Mouse (Mus musculus) myocyte (in vitro differentiated cells): ENCODE data around the gene Samd7. TPM values are rescaled to one million over a fixed set of nuclear protein-coding genes. Genes with fewer than 3 reads are reported as not detected.

Experiments
- H3K27me3 ChIP-seq: one replicate; pipeline ENCODE4 v1.6.1; 2011; ENCODE audit not compliant: control insufficient read depth, insufficient read depth, insufficient read length
- H3K36me3 ChIP-seq: one replicate; pipeline ENCODE4 v1.6.1; 2011; ENCODE audit not compliant: control insufficient read depth, insufficient read depth
- H3K4me2 ChIP-seq: one replicate; pipeline ENCODE4 v1.6.1; 2011; ENCODE audit warnings: low read depth, control low read depth
- H3K4me3 ChIP-seq: one replicate; pipeline ENCODE4 v1.5.1; 2011; ENCODE audit warnings: mild to moderate bottlenecking, control low read depth, moderate library complexity
- H3K79me2 ChIP-seq: one replicate; pipeline ENCODE4 v1.6.1; 2011; ENCODE audit not compliant: control insufficient read depth, insufficient read depth
- H3ac ChIP-seq: one replicate; pipeline ENCODE4 v1.6.1; 2011; ENCODE audit not compliant: control insufficient read depth, insufficient read length
- CEBPB ChIP-seq: IDR thresholded peaks from 2 replicates; pipeline ENCODE4 v1.6.1; 2011; ENCODE audit warnings: mild to moderate bottlenecking, moderate library complexity; ENCODE audit not compliant: poor library complexity, insufficient read depth, severe bottlenecking
- E2F4 ChIP-seq: IDR thresholded peaks from one replicate; pipeline ENCODE4 v1.6.1; 2011; ENCODE audit warnings: mild to moderate bottlenecking, control low read depth, moderate library complexity; ENCODE audit not compliant: insufficient read depth
- MAX ChIP-seq: IDR thresholded peaks from one replicate; pipeline ENCODE4 v1.6.1; 2011; ENCODE audit warnings: low read depth, mild to moderate bottlenecking, control low read depth
- MYOD1 ChIP-seq, 3 experiments: IDR thresholded peaks; one replicate each; pipeline ENCODE4 v1.6.1; 2011; ENCODE audit warnings: control low read depth in 2 of 3, low read depth in 2 of 3, mild to moderate bottlenecking in 2 of 3, moderate library complexity in 1 of 3; ENCODE audit not compliant: insufficient read length in 2 of 3, control insufficient read depth in 1 of 3
- MYOG ChIP-seq, 3 experiments: IDR thresholded peaks; one replicate each; pipeline ENCODE4 v1.6.1; 2011; ENCODE audit warnings: control low read depth in 2 of 3, low read depth in 2 of 3, mild to moderate bottlenecking in 2 of 3; ENCODE audit not compliant: insufficient read length in 2 of 3, control insufficient read depth in 1 of 3, insufficient read depth in 1 of 3
- POLR2A ChIP-seq: IDR thresholded peaks from one replicate; pipeline ENCODE4 v1.6.1; 2011; ENCODE audit warnings: low read depth, mild to moderate bottlenecking, control low read depth, moderate library complexity; ENCODE audit not compliant: insufficient read length
- POLR2AphosphoS2 ChIP-seq: IDR thresholded peaks from one replicate; pipeline ENCODE4 v1.6.1; 2011; ENCODE audit warnings: low read depth, control low read depth; ENCODE audit not compliant: insufficient read length
- REST ChIP-seq: IDR thresholded peaks from one replicate; pipeline ENCODE4 v1.6.1; 2011; ENCODE audit warnings: mild to moderate bottlenecking, control low read depth, moderate library complexity; ENCODE audit not compliant: insufficient read depth, insufficient read length
- SRF ChIP-seq: IDR thresholded peaks from one replicate; pipeline ENCODE4 v1.6.1; 2011; ENCODE audit warnings: low read depth; ENCODE audit not compliant: control insufficient read depth, insufficient read length
- TCF12 ChIP-seq: IDR thresholded peaks from one replicate; pipeline ENCODE4 v1.6.1; 2011; ENCODE audit warnings: mild to moderate bottlenecking, control low read depth; ENCODE audit not compliant: poor library complexity, insufficient read depth, severe bottlenecking
- TCF3 ChIP-seq: IDR thresholded peaks from one replicate; pipeline ENCODE4 v1.6.1; 2011; ENCODE audit warnings: low read depth, control low read depth; ENCODE audit not compliant: insufficient read length
- USF1 ChIP-seq: IDR thresholded peaks from one replicate; pipeline ENCODE4 v1.6.1; 2011; ENCODE audit warnings: low read depth, mild to moderate bottlenecking, control low read depth, moderate library complexity
- polyA plus RNA-seq: library from polyadenylated mRNA; unstranded; fragments of >200 nt; fragmentation: generic; extraction: Trizol; gene quantifications from one replicate; pipeline ENCODE4 v1.2.1, GENCODE M21; 2012; ENCODE audit warnings: missing spikeins

Gene Samd7
- polyA plus RNA-seq, 1 experiment, result not detected

GRCm38 (mm10) chr3:30792737-30793402 is 46.8 kb downstream of the Samd7 start, which contains the start of gene Sec62:
TSS of gene Sec62 (plus strand) at chr3:30792875.
- Histone ChIP-seq H3K4me2 (peak within 1 kb of the TSS; percentile 88), H3K36me3 (no peaks in the 10 kb centered on the region), H3ac (peak within 1 kb of the TSS; percentile 86), H3K79me2 (peaks cover 44% of the 10 kb centered on the region), H3K4me3 (peak within 1 kb of the TSS; percentile 48), H3K27me3 (no peaks in the 10 kb centered on the region)
- peak; percentile 96 for TF ChIP-seq USF1
- peak in 1 of 3 experiments; percentile 21 for TF ChIP-seq MYOG (IDR thresholded peaks at IDR 0.05; ENCODE audit: control insufficient read depth in 1 of 3, insufficient read depth in 1 of 3, insufficient read length in 2 of 3, low read depth in 2 of 3)
- TF ChIP-seq CEBPB, result no peak
- no peak for TF ChIP-seq MYOD1 (IDR thresholded peaks at IDR 0.05; ENCODE audit: control insufficient read depth in 1 of 3, insufficient read length in 2 of 3, low read depth in 2 of 3)
- TF ChIP-seq POLR2AphosphoS2, result peak; percentile 94
- TF ChIP-seq SRF, result no peak
- no peak for TF ChIP-seq E2F4
- peak; percentile 92 for TF ChIP-seq POLR2A

GRCm38 (mm10) chr3:30793403-30794221 is 47.5 kb downstream of the Samd7 start:
- peaks cover 51% of the 10 kb centered on the region for H3K79me2 ChIP-seq
- H3ac ChIP-seq, result peak overlapping the region; percentile 86
- no peaks in the 10 kb centered on the region for H3K27me3 ChIP-seq
- H3K4me3 ChIP-seq, result peak overlapping the region; percentile 48
- no peaks in the 10 kb centered on the region for H3K36me3 ChIP-seq
- H3K4me2 ChIP-seq, result peak overlapping the region; percentile 71
- no peak for TF ChIP-seq MAX
- no peak for TF ChIP-seq CEBPB
- no peak for TF ChIP-seq POLR2AphosphoS2
- no peak for TF ChIP-seq TCF3
- no peak for TF ChIP-seq MYOD1 (IDR thresholded peaks at IDR 0.05; ENCODE audit: control insufficient read depth in 1 of 3, insufficient read length in 2 of 3, low read depth in 2 of 3)
- TF ChIP-seq E2F4, result no peak
- no peak for TF ChIP-seq POLR2A
- no peak for TF ChIP-seq USF1
- TF ChIP-seq MYOG (IDR thresholded peaks at IDR 0.05; ENCODE audit: control insufficient read depth in 1 of 3, insufficient read depth in 1 of 3, insufficient read length in 2 of 3, low read depth in 2 of 3), result no peak
- TF ChIP-seq REST, result no peak
- no peak for TF ChIP-seq TCF12
- no peak for TF ChIP-seq SRF

- H3ac ChIP-seq, result no peak overlapping the region
- no peaks in the 10 kb centered on the region for H3K27me3 ChIP-seq
- peaks cover 52% of the 10 kb centered on the region for H3K79me2 ChIP-seq
- no peak overlapping the region for H3K4me3 ChIP-seq
- TF ChIP-seq USF1 (no peak), REST (no peak), CEBPB (no peak), SRF (no peak), MYOG (IDR thresholded peaks at IDR 0.05; ENCODE audit: control insufficient read depth in 1 of 3, insufficient read depth in 1 of 3, insufficient read length in 2 of 3, low read depth in 2 of 3) (no peak), E2F4 (no peak), POLR2A (no peak), MYOD1 (IDR thresholded peaks at IDR 0.05; ENCODE audit: control insufficient read depth in 1 of 3, insufficient read length in 2 of 3, low read depth in 2 of 3) (no peak), TCF3 (no peak), POLR2AphosphoS2 (no peak), TCF12 (no peak)
- no peak overlapping the region for H3K4me2 ChIP-seq
- peaks cover 56% of the 10 kb centered on the region for H3K36me3 ChIP-seq
Observed at GRCm38 (mm10) chr3:30802171-30802570, 56.1 kb downstream of the Samd7 start.

- Histone ChIP-seq H3ac (no peak overlapping the region), H3K4me3 (no peak overlapping the region), H3K27me3 (no peaks in the 10 kb centered on the region), H3K36me3 (peaks cover 81% of the 10 kb centered on the region), H3K4me2 (no peak overlapping the region), H3K79me2 (no peaks in the 10 kb centered on the region)
- TF ChIP-seq POLR2A (no peak), E2F4 (no peak), MYOD1 (IDR thresholded peaks at IDR 0.05; ENCODE audit: control insufficient read depth in 1 of 3, insufficient read length in 2 of 3, low read depth in 2 of 3) (no peak), CEBPB (no peak), SRF (no peak), MYOG (IDR thresholded peaks at IDR 0.05; ENCODE audit: control insufficient read depth in 1 of 3, insufficient read depth in 1 of 3, insufficient read length in 2 of 3, low read depth in 2 of 3) (no peak), USF1 (no peak), MAX (no peak), TCF12 (no peak), POLR2AphosphoS2 (no peak), REST (no peak), TCF3 (no peak)
Observed at GRCm38 (mm10) chr3:30812881-30813280, 66.8 kb downstream of the Samd7 start.

Other genes starting within 250 kb of the Samd7 start
- gene Mecom, start 198.3 kb upstream of the Samd7 start, polyA plus RNA-seq, result 1.8 TPM
- gene Actrt3, start 146.4 kb upstream of the Samd7 start, polyA plus RNA-seq, result not detected
- gene Mynn, start 144.2 kb upstream of the Samd7 start, polyA plus RNA-seq, result 4.7 TPM
- gene Lrriq4, start 101.8 kb upstream of the Samd7 start, polyA plus RNA-seq, result not detected
- not detected for gene Lrrc34, start 98.4 kb upstream of the Samd7 start, polyA plus RNA-seq
- not detected for gene Lrrc31, start 46.5 kb upstream of the Samd7 start, polyA plus RNA-seq
- gene Sec62, start 46.6 kb downstream of the Samd7 start, polyA plus RNA-seq, result 19.5 TPM
- gene Gpr160, start 109.7 kb downstream of the Samd7 start, polyA plus RNA-seq, result 0.05 TPM
- gene Phc3, start 223.1 kb downstream of the Samd7 start, polyA plus RNA-seq, result 4.8 TPM
- gene Prkci, start 249.5 kb downstream of the Samd7 start, polyA plus RNA-seq, result 10.8 TPM